Mouse (Mus musculus): Measurements from ENCODE around the gene Dstn.

Dstn gene

DNA sequence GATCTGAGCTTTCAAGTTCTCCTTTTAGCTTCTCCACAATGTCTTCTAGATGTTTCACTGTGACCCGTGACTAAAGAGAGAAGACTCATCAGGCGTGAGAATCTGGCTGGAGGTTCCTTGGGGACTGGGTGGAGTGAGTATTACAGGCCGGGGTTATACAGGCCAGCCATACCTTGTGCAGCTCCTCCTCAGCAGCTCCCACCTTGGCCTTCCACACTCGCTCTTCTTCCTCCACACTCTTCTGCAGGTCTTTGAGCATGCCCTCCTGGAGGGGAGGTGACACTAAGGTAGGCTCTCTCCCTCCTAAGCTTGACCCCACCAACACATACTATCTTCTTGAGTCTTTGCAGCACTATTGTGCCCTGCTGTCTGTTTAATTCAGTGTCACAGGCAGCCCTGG is 38.8 kb downstream of the Dstn start:
- no peak for DNase-seq (ENCODE audit: low spot score in 2 of 2)

DNA sequence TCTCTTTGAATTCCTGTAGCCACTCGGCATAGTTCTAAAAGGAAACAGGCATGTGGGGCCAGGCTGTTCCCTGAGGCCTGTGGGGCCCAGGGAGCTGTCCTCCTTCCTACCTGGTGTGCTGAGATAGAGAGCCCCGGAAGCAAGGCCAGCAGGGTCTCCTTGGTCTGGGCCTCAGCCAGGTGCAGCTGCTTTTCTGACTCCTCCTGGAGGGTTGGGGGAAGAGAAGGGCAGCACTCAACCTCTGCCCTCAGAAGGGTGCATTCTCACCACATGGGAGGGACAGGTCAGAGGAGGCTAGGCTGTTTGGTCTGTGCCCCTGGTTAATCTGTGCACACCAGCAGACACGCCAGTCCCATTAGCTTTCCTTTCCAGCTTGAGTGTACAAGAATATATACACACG is 39.9 kb downstream of the Dstn start:
- DNase-seq (ENCODE audit: low spot score in 2 of 2): no peak

DNA sequence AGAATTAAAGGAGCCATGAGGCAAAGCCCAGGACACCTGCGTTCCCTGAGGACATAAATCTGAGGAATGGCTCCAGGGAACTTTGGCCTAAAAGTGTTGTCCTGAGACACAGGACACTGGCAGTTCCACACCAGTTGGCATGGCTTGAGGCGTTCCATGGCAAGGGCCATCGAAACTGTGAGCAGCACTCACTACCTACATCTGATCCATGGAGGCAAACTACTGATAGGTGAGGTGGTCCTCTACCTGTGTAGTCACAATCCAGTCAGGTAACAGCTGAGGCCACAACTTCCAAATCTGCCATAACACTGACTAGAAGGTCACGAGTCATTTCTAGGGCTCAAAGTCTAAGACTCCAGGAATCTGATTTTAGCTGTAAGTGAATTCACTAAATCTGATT is 40.6 kb downstream of the Dstn start:
- no peak for DNase-seq (ENCODE audit: low spot score in 2 of 2)

DNA sequence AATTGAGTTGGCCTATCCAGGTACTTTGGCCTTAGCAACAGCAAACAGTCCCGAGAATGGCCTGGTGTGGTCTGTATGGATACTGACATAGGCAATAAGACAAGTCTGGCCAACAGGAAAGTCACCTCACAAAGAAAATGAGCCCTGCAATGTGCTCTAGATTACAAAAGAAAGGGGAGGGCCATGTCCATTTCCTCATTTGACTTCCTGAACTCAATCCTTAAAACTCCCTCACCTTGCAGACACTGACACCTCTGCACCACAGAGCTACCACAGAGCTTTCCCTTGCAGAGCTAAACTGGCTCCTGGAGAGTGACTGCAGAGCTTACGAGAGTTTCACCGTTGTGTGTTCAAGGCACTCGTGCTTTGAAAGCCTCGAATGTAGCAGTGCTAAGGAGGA is 47.1 kb downstream of the Dstn start:
- no peak for DNase-seq (ENCODE audit: low spot score in 2 of 2)

DNA sequence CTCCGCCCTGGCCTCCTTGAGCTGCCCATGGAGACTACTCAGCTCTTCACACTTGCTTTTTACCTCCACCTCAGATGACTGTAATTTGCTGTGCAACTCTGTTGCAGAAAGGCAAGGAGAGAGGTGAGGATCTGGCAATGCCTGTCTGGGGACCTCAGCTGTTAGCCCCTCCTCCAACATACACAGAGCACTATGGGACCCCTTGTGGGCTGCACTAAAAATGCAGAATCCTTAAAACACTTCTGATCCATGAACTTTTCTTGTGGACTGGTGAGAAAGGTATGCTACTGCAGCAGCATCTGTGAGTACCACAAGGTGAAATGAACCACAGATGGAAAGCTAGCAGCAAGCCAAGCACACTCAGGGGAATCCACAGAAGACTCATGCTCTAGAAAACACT is 48.2 kb downstream of the Dstn start:
- DNase-seq (ENCODE audit: low spot score in 2 of 2): no peak

DNA sequence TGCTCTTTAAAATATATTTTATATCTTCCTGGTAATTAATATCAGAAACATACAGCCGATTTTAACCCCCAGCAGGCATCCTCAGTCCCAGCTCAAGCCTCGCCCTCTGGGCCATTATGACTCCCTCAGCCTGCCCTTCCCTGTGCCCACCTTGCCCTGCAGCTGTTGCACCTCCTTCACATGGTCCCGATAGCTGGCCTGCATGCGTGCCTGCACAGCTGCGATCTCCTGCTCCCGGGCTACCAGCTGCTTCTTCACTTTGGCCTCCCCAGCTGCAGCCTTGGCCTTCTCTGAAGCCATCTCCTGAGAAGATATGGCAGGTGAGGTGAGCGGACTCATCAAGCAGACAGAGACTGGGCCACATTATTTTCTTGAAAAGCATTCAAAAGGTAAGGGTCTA is 54.1 kb downstream of the Dstn start:
- no peak for DNase-seq (ENCODE audit: low spot score in 2 of 2)

DNA sequence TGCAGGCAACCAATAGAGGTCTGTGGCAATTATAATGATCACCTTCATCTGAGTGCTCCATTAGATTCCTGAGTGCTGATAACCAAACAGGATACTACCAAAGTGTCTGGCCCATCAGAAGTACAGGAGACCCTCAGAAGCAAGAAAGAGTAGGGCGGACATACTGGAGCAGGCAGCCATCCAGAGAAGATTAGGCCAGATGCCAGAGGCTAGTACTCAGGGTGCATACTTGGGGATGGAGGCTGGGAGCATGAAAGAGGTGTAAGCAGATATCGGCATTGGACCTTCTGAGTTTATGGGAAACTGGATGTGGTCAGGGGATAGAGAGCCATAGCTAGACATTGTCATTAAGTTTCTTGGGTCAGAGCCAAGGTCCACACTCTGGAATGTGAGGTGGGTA is 55.7 kb downstream of the Dstn start:
- no peak for DNase-seq (ENCODE audit: low spot score in 2 of 2)

DNA sequence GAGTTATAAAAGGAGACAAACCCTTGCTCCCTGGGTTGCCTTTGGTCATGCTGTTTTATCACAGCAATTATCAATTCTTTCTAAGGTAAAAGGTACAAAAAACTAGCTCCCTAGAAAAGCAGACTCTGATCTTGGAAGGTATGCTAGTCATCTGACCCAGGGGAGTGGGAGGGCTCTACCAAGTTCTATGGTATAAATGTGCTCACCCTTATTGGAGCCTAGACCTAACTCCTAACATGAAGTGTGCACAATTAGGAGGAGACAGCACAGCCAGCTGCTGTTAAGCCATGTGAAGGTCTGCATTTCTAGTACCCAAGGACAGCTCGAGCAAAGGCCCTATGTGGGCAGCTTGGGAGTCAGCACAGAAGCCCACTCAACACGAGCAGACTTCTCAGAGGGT is 56.8 kb downstream of the Dstn start:
- DNase-seq (ENCODE audit: low spot score in 2 of 2): no peak

DNA sequence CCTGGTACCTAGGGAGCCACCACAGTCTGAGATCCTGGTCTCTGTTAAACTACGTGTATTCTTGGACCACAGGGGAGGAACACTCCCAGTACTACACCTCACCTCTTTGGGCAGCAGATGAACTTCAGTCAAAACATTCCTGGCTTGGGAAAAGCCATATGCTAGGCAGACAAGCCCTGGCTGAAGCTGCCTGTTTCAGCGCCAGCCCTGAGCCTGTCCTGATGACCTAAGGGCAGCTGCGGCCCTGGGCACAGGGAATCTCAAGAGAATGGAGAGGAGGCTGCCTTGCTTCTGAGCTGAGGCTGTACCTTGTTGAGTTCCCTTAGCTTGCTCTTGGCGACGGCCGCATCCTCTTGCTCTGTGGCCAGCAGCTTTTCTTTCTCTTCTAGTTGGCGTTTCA is 58.0 kb downstream of the Dstn start:
- no peak for DNase-seq (ENCODE audit: low spot score in 2 of 2)

DNA sequence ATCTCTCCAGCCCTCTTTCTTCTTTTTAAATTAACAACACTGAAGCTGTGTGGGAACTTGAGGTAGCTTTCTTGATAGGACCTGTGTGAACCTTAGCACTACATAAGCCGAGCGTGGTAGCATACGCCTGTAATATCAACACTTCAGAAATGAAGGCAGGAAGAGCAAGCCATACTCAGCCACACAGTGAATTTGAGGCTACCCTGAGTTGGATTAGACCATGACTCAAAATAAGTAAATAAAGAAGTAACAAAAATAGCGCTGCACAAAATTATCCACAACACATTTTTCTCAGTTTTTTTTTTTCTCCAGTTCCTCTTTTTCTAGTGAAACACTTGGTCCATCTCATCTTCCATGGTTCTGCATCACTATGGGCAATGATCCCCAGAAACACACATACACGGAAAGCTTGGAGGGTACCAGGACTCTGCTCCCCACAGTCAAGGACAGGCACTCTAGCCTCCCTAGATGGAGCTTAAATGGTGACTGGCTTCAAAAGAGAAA is 60.1 kb downstream of the Dstn start:
- DNase-seq (ENCODE audit: low spot score in 2 of 2): no peak

DNA sequence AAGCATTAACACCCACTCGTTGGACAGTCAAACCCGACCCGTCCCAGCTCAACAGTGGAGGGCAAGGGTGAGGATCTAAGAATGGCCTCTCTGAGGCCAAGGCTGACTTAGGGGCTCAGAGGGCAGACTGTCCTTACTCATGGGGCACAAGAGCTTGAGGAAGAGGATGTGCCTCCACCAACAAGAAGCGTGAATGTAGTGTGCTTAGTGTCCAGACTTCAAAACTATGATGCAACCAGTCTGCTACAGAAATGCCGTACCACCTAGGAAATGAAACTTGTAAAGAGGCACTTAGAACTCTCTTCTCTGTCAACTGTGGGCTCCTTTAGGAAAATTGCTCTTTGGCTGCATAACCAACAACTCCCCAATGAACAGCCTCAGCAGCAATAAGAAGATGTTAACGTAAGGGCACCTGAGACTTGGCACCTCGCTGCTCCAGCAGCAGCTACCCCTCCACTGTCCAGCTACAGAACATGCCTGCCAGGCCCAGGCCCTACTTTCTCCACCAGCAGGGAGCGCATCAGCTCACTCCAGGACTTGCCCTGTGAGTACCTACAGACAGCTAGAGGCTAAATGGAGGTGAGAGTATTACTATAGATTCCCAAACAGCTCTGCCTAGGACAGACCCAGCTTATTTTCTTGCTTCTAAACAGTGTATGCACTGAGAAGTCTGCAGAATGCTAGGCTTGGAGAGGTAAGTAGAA is 63.5 kb downstream of the Dstn start:
- no peak for DNase-seq (ENCODE audit: low spot score in 2 of 2)

DNA sequence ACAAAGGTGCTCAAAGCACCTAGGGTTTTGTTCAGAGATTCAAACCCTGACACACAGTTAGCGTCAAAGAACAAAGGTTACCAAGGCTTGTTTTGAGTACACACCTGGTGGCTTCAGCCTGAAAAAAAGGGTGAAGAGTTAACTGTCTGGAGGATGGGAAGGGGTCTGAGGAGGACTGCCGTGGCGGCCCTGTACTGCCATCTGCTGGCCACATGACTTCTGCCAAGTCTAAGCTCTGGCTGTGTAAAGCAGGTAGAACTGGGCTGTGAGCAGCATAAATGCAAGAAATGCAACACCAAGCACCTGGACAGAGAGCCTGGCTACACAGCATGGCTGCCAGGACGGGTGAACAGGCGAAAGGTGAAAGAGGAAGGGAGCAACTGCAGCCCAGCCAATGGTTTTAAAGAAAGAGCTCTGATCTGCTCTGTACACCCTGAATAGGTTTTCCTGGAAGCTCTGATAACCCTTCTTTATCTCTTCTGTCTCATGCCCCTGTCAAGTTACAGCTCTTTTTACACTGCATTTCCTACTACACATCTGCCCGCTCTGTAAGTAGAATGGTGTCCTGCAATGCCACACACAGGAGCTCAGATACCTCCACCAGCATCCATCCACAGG is 65.8 kb downstream of the Dstn start:
- peak in 1 of 2 experiments; percentile 37 for DNase-seq (ENCODE audit: low spot score in 2 of 2)

DNA sequence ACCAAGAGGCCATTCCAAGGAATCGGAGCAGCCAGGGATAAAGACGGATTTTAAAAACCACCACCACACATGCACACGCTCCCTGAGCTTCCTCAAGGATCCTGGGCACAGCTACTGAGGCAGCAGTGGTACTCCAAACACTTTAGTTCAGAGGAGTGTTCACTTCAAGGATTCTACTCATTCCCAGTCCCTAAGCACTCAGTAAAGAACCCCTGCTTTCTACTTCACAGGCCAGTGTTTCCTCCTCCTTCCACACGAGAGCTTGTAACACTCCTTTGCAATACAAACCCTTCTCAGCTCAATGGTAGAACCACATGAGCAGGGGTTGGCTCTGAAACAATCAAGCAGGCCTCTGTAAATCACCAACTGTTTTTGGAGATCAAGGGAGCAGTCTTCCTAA is 67.0 kb downstream of the Dstn start:
- DNase-seq (ENCODE audit: low spot score in 2 of 2): no peak

DNA sequence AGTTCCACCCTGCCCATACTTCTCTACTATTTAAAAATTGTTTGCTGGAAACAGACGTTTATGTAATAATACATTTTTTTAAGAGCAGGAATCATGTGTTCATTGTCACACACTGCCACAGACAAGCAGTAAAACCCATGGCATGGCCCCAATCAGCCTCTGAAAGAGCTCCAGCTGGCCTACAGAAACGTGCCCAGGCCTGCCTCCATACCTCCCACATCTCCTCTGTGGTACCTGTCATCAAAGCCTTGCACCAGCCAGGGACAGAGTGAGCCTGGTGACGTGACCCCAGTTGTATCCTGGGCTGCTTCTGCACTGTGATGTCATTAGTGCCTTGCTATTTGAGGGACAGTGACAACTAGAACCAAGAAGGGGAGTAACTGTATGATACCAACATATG is 67.8 kb downstream of the Dstn start:
- no peak for DNase-seq (ENCODE audit: low spot score in 2 of 2)

DNA sequence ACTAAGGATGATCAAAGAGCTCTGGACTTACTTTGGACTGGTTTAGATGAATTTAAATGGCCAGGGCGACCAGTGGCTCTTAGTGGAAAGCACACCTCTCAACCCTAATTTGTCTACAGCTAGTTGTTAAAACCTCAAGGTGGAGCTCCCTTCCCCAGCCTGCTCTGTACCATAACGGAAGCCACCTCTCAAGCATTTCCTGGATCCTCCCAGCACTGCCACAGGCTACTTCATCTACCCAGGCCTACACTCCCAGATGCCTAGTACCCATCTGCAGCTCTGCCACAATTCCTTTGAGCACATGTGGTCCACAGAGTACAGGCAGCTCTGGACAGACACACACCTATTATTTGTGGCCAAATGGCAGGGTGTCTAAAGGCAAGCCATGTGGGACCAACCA is 68.4 kb downstream of the Dstn start:
- DNase-seq (ENCODE audit: low spot score in 2 of 2): no peak

DNA sequence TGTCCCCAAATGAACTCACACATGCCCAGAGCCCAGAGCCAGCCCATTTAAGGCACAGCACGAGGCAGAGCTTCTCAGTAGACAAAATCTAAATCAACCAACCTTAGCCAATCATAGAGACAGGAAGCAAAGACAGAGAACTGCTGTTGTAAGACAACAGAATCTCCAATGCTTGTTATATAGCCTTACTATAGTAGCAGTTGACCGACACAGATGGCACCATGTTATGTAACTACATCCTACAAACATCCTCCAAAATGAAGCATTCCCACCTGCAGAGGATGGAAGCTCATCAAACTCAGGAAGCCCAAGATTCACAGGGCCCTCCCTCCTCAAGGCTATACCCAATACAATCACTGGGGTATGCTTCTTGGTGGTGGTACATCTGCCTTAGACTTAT is 72.4 kb downstream of the Dstn start:
- no peak for DNase-seq (ENCODE audit: low spot score in 2 of 2)

DNA sequence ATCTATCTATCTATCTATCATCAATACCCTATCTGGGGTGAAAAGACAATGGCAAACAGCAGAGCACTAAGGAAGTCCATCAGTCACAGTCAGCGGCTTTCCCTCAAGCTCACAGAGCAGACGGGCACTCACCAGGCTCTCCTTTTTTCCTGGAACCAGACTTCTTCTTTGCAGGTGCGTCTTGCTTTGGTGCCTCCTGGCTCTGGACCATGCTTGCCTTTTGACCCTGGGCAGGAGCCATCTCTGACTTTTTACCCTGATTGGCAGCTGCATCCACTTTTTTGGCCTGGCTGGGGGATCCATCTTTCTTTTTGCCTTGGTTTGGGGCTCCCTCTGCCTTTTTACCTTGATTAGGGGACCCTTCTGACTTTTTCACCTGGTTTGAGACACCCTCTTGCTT is 72.9 kb downstream of the Dstn start:
- no peak for DNase-seq (ENCODE audit: low spot score in 2 of 2)

DNA sequence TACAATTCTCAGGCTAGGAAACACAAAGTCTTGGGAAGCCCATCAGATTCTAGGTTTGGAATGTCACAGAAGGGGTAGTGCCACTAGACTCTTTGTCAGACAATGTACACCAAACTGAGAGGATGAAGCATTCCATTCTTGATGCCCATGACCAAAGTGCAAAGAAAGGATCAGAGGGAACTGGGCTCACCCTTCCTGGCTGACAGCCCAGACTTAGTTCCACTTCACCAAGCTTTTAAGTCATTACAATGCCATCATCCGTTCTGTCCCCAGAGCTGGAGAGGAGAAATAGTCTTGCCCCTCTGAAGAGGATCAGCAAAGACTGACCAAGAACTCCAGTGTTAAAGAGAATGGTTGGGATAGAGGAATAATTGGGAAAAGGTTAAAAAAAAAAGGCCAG is 75.9 kb downstream of the Dstn start:
- DNase-seq (ENCODE audit: low spot score in 2 of 2): no peak

DNA sequence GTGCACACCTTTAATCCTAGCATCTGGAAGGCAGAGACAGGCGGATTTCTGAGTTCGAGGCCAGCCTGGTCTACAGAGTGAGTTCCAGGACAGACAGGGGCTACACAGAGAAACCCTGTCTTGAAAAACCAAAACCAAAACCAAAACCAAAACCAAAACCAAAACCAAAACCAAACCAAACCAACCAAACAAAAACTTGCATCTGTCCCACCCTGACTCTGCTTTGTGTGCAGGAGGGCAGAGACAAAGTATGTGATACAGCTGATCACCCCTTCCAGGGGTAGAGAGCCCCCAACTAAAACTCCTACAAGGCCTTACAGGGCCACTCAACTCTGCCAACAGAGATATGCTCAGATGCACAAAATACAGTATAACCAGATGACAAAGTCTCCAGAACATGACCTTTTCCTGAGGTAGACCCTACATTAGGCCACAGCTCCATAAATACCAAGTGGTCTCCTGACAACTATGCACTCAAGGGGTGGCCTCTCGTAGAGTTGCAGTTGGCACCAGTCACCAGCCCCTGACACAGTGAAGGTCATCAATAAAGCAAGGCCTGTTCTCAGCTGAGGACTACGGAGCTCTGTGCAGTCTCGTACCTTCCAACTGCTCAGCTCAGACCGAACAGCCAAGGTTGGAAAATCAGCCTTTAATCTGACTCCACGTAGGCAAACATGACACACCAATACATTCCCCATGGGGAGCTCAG is 77.0 kb downstream of the Dstn start:
- DNase-seq (ENCODE audit: low spot score in 2 of 2): no peak
